Mouse (Mus musculus): Measurements from ENCODE around the gene Sf1.

The Sf1 gene

DNA sequence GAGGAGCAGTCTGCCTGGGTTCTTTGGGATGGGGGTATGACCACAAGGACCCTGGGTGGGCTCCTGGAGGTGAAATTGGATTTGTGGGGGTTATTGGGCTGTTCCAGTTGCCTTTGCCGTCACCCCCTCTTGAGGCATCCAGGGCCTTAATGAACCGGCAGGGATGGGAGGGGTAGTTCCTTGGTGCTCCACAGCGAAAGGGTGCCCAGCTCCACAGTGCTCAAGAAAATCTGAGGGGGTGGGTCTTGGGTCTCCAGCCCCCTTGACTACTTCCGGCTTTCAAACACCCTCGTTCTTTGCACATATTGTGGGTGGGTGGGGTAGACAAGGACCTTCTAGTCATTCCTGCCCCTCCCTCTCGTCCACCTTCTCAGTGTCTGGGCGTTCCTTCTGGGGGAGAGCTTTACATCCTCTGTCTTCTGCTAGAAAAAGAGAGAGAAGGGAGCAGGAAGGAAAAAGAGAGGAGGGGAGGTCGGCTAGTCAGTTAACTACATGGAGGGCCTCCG is 56.4 kb downstream of the Sf1 start:
- DNase-seq (ENCODE audit: low read depth, low spot score) = no peak

DNA sequence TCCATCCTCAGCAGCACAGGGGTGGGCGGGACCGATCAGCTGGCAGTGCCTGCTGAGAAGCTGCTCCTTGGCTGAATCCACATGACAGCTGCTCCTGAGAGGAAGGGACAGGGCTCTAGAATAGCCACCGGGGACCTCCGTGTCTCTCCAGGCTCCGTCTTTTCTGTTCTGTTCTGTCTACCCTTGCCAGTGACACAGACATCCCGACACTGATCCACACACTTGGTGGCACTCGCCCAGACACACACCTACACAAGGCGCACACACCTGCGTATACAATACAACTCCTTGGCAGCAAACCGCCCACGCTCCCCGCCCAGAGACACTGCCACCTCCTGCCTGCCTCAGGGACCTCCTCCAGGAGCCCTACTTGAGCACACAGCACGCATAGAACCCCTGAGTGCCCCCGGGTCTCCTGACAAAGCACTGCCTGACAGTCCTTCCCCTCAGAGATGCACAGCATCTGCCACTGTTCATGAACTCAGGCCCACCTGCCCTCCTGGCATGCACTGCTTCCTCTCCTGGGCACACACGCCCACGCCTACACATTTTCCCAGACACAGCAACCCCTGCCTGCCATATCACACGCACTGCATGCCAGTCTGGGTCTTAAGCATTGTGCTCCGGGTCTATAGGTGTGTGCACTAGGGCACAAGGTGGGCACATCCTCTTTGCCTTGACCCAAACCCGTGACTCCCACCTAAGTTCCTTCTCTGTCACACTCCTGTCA is 57.2 kb downstream of the Sf1 start:
- no peak for DNase-seq (ENCODE audit: low read depth, low spot score)

DNA sequence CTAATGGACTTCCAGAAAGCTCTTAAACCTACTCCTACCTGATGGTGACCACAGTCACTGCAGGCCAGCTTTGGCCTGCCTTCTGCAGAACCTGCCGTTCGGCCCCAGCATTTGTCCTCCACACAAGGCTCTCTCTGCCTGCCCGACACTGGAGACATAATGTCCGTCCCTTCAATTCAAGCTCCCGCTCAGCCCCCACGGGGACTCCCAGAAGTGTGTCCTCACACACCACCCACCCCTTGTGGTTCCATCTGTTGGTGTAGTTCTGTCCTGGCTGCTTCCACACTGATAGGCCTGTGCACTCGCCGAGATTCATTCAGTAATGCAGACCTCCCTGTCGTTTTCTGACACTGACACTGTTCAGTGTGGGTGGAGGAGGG is 57.7 kb downstream of the Sf1 start:
- DNase-seq (ENCODE audit: low read depth, low spot score) = peak; percentile 73

DNA sequence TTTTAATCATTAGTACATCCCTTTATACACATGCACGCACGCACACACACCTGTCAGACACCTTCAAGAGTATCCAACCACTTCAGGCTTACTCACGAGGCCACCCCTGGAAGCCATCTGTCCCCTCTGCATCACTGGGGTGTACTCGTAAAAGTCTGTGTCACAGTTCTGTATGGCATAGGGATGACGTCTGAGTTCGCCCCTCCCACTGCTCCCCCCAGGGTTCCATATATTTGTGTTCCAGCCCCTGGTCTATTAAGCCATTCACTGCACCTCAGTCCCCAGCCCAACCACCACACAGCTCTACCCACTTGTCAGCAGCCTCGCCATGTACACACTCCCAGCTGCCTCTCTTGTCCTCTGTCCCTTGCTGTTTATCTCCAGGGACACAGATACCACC is 58.5 kb downstream of the Sf1 start:
- no peak for DNase-seq (ENCODE audit: low read depth, low spot score)

DNA sequence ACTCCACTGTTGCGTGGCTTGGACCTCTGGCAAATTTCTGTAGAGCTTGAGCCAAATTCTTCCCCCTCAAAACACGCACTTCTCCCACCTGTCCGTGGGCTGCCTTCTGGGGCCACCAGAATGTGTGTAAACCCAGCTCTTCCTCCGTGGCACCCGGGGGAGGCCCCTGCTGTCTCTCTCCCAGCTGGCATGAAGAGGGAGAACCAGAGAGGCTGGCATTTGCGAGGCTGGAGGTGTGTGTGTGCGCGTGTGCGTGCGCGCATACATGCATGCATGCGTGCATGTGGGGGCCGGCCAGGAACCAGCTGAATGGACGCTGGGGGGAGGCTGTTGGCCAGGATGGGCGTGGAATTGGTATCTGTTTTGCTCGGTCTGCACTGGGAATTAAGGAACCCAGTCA is 59.8 kb downstream of the Sf1 start:
- peak; percentile 64 for DNase-seq (ENCODE audit: low read depth, low spot score)

DNA sequence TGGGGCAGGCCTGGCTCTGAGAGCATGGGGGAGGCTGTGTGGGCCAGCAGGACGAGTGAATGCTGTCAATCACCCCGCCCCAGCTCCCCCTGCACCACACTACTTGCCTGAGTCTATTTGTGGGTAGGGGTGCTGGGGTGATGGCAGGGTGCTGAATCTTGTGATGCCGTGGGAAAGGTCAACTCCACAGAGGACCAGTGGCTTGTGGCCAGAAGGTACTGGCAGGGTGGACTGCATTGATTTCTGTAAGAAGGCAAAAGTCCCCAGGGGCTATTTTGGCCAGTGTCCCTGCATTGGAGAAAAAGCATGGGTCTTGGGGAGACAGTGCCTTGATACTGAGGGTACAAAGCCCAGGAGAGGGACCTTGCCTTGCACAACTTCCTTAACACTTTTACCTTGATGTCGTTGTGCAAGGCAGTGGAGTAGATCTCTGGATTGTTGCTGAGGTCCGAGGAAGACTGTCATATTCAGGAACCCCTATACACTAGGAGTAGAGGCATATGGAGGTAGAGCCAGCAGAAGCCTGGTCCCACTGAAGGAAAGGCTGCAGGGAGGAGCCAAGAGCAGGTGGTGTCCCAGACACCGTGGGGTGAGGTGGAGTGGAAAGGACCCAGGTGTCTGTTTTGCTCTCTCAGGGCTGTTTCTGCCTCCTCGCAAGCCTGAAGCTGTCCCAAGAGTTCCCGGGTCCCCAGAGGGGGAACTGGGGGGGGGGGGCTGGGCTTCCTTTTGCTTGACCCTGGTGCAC is 60.8 kb downstream of the Sf1 start:
- DNase-seq (ENCODE audit: low read depth, low spot score) = no peak

DNA sequence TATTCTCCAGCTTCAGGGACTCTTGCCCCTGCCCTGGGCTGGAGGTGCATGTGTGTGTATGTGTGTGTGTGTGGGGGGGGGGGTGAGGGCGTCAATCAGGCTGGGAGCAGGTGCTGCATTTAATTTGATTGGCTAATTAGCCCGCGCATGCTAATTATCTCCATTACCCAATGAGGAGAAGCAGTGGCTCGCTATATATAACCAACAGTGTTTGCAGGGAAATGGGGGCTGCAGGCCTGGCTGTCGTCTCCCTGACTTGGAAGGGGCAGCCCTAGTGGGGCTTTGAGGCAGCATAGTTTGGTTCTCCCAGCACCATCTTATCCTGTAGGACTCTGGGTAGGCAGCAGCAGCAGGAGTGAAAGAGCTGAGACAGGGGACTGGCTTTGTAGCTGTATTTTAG is 62.1 kb downstream of the Sf1 start:
- no peak for DNase-seq (ENCODE audit: low read depth, low spot score)

DNA sequence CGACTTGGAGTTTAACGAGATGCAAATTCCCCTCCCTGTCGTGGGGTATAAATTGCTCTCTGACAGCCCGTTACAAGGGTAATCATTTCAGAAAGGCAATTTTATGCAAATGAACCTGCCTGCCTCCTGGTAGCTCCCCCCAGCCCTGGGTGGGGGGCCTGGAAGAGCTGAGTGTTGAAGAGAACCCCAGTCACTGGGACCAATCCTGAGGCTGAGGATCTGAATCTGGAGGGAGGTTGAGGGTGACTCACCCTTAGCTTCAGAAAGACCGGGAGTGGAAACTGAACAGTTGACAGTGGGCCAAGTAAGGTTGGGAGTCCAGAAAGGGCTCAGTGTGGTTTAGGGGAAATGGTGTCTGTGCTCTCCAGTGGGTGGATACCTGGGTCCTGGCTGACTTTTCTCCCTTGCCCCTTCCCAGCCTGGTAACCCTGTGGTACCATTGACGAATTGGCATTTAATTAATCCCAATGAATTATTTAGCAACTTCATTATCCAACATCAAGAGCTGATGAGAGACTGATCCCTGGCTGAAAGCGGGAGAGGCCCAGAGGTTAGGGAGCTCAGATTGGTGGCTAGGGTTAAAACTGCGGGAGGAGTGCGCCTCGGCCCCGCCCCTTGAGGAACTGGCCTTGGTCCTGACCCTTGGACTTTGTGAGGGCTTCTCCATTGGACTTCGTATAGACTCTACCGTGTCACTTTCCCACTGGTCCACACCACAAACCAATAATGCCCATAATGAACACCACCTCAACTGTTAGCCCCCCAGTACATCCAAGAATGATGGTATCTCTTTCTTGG is 63.4 kb downstream of the Sf1 start:
- no peak for DNase-seq (ENCODE audit: low read depth, low spot score)

Measured in telencephalon, adult 2 months (tissue).